Mouse (Mus musculus): Measurements from ENCODE around the gene Ces2c.
"Not testable (repeated sequence)": the region's sequence is repeated elsewhere in the genome, so short reads cannot be mapped to it uniquely, and the experiment has no call there.

Gene Ces2c

GRCm38 (mm10) chr8:104846831-104847230 is at the start of gene Ces2c:
TSS of gene Ces2c (plus strand) at chr8:104847068.
- no peak for DNase-seq (ENCODE audit: low read depth, low spot score)

DNA sequence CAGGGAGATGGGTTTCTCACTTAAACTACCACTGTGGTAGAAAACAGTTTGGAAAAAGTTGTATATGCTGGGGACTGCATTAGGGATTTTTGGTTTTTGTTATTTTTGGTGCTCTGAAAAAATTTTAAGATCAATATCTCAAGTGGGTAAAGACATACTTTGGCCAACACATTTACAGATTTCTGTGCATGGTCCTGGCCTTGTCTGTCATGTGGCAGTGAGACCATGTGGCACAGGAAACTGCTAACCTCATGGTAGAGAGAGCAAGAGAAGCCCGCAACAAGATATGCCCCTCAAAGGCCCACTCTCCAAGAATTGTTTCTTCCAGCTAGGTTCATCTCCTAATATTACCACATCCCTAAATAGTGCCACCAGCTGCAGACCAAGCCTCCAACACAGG is 47.5 kb upstream of the Ces2c start:
- no peak for DNase-seq (ENCODE audit: low read depth, low spot score)

GRCm38 (mm10) chr8:104806127-104806526 is 40.7 kb upstream of the Ces2c start:
- no peak for DNase-seq (ENCODE audit: low read depth, low spot score)

- DNase-seq (ENCODE audit: low read depth, low spot score), result no peak
Measured at GRCm38 (mm10) chr8:104808542-104809413, 38.1 kb upstream of the Ces2c start.

- no peak for DNase-seq (ENCODE audit: low read depth, low spot score)
Measured at GRCm38 (mm10) chr8:104809436-104809835, 37.4 kb upstream of the Ces2c start.

GRCm38 (mm10) chr8:104826912-104827311 is 20.0 kb upstream of the Ces2c start:
- no peak for DNase-seq (ENCODE audit: low read depth, low spot score)

- no peak for DNase-seq (ENCODE audit: low read depth, low spot score)
Measured at GRCm38 (mm10) chr8:104828221-104828620, 18.6 kb upstream of the Ces2c start.

GRCm38 (mm10) chr8:104831440-104831839 is 15.4 kb upstream of the Ces2c start, which contains the start of gene Ces2b:
TSS of gene Ces2b (plus strand) at chr8:104831572.
- no peak for DNase-seq (ENCODE audit: low read depth, low spot score)

GRCm38 (mm10) chr8:104841360-104842078 is 5.3 kb upstream of the Ces2c start:
- DNase-seq (ENCODE audit: low read depth, low spot score), result no peak

DNA sequence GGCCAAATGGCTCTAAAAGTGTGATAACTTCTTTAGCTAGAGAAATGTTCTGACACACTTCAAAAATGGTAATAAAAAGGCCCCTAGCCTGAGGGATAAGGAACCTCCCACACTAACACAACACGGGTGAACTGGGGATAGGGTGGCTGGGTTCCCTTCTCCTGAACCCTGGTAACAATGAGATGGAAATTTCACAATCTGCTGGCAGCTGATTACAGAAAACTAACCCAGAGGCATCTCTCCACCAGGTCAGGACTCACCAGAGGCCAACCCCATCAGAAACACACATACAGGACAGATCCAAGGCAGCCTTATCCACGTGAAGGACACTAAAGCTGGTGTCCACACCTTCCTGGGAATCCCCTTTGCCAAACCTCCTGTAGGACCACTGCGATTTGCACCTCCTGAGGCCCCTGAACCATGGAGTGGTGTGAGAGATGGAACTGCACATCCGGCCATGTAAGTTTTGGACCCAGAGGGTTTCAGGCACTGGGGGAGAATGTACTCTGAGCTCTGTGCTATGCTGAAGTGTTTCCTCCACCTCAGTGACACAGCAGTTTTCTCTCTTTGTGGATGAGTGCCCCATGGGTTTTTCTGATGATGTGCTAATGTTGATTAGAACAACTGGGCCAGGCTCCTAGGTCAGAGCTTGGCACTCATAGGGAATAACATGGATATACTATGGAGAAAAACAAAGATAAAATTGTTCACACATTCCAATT is 1.0 kb downstream of the Ces2c start:
- no peak for DNase-seq (ENCODE audit: low read depth, low spot score)

GRCm38 (mm10) chr8:104866844-104867531 is 20.1 kb downstream of the Ces2c start:
- not testable (repeated sequence) for DNase-seq (ENCODE audit: low read depth, low spot score)

DNA sequence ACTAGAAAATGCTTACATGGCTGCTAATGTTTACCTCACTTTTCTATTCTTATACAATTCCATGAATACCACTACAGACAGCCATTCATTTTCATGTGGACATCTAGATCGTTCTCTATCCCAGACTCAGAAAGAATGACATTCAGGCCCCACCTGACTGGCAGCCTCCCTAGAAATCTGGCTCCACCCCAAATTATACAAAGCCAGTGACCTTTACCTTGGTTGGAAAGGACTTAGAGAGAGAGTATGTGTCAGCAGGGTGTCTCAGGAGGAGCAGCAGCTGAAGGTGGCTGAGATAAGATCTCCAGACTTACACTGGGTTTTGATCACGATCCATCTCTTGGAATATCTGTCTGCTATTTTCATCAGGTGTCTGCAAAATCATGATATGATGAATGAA is 22.0 kb downstream of the Ces2c start:
- not testable (repeated sequence) for DNase-seq (ENCODE audit: low read depth, low spot score)

- DNase-seq (ENCODE audit: low read depth, low spot score), result not testable (repeated sequence)
Measured at GRCm38 (mm10) chr8:104886223-104886926, 39.5 kb downstream of the Ces2c start.

- no peak for DNase-seq (ENCODE audit: low read depth, low spot score)
Measured at GRCm38 (mm10) chr8:104901746-104902145, 54.9 kb downstream of the Ces2c start.
